Mouse (Mus musculus): ENCODE measurements around the gene Gmnn. TPM values are rescaled to one million over a fixed set of nuclear protein-coding genes. Genes with fewer than 3 reads are reported as not detected.

Gene Gmnn
- polyA plus RNA-seq, 1 experiment: 91.4 TPM

DNA sequence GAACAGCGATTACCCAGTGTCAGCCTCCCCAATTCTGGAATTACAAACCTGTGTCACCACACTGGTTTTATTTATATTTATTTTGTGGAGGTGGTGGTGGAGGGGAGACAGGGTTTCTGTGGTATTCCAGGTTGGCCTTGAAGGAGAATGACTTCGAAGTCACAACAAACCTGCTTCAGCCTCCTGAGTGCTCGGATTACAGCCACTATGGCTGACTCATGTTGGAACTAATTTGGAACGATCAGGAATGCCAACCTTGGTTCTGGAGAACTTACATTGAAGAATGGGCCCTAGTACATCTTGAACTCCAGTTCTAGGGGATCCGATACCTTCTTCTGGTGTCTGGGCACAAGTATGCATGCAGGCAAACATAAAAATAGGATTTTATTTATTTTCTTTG, 37.7 kb upstream of the Gmnn start:
- no peak overlapping the region for H3K27ac ChIP-seq (ENCODE audit: control insufficient read depth, insufficient read depth, low read depth, low read length, poor library complexity)
- TF ChIP-seq POLR2A (IDR thresholded peaks at IDR 0.05; ENCODE audit: borderline replicate concordance, control insufficient read depth, low read depth, low read length) (no peak), CTCF (IDR thresholded peaks at IDR 0.05; ENCODE audit: control insufficient read depth, insufficient read depth, low read length) (no peak)
- H3K4me3 ChIP-seq (replicated peaks; ENCODE audit: control insufficient read depth, low read depth, low read length): no peak overlapping the region
- no peaks in the 10 kb centered on the region; the same call in 1 of the 2 replicates for H3K4me1 ChIP-seq (ENCODE audit: control insufficient read depth, insufficient read depth, low read length)
- WGBS: 83% methylated on average over 5 of the region's 5 CpGs

GRCm38 (mm10) chr13:24798686-24799085, 37.0 kb upstream of the Gmnn start:
- no peaks in the 10 kb centered on the region; the same call in 1 of the 2 replicates for H3K4me1 ChIP-seq (ENCODE audit: control insufficient read depth, insufficient read depth, low read length)
- no peak overlapping the region for H3K4me3 ChIP-seq (replicated peaks; ENCODE audit: control insufficient read depth, low read depth, low read length)
- H3K27ac ChIP-seq (ENCODE audit: control insufficient read depth, insufficient read depth, low read depth, low read length, poor library complexity): no peak overlapping the region
- WGBS: 92% methylated on average over 4 of the region's 4 CpGs
- no peak for TF ChIP-seq CTCF (IDR thresholded peaks at IDR 0.05; ENCODE audit: control insufficient read depth, insufficient read depth, low read length)
- TF ChIP-seq POLR2A (IDR thresholded peaks at IDR 0.05; ENCODE audit: borderline replicate concordance, control insufficient read depth, low read depth, low read length): no peak

DNA sequence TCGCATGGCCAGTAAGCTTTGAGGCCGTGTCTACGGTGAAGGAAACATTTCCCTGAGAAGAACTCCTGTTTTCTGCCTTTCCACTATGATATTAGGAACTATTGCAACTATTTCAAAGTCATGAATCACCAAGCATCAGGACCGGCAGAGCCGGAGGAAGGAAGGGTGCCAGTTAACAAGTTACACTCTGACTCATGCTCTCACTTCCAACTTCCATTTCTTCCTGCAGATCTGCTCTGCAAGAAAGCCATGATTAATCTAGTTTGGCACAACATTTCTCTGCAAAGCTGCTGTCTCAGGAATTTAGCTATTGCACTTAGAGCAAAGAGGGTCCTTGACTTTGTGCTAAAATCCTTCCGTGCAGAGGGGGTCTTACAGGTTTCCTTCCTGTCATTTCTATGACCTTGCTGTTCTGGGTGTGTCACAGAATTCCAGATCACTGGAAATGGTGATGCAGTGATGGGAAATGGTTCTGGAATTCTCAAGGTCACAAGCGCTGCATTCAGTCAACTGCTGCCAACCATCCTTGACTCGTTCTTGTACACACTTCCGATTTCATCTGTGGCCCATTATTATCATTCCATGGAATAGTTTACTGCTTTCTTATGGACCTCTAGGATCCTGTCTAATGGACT, 30.8 kb upstream of the Gmnn start:
- 62% methylated on average over 9 of the region's 9 CpGs for WGBS
- no peaks in the 10 kb centered on the region for H3K4me1 ChIP-seq (ENCODE audit: control insufficient read depth, insufficient read depth, low read length)
- H3K27ac ChIP-seq (ENCODE audit: control insufficient read depth, insufficient read depth, low read depth, low read length, poor library complexity): peak overlapping the region; percentile 19; the same call in 1 of the 2 replicates
- no peak overlapping the region for H3K4me3 ChIP-seq (replicated peaks; ENCODE audit: control insufficient read depth, low read depth, low read length)
- TF ChIP-seq POLR2A (IDR thresholded peaks at IDR 0.05; ENCODE audit: borderline replicate concordance, control insufficient read depth, low read depth, low read length): no peak
- TF ChIP-seq CTCF (IDR thresholded peaks at IDR 0.05; ENCODE audit: control insufficient read depth, insufficient read depth, low read length): no peak

GRCm38 (mm10) chr13:24791349-24791748, 29.6 kb upstream of the Gmnn start:
- TF ChIP-seq POLR2A (IDR thresholded peaks at IDR 0.05; ENCODE audit: borderline replicate concordance, control insufficient read depth, low read depth, low read length) (no peak), CTCF (IDR thresholded peaks at IDR 0.05; ENCODE audit: control insufficient read depth, insufficient read depth, low read length) (no peak)
- WGBS: 6% methylated on average over 2 of the region's 2 CpGs
- H3K27ac ChIP-seq (ENCODE audit: control insufficient read depth, insufficient read depth, low read depth, low read length, poor library complexity): no peak overlapping the region

DNA sequence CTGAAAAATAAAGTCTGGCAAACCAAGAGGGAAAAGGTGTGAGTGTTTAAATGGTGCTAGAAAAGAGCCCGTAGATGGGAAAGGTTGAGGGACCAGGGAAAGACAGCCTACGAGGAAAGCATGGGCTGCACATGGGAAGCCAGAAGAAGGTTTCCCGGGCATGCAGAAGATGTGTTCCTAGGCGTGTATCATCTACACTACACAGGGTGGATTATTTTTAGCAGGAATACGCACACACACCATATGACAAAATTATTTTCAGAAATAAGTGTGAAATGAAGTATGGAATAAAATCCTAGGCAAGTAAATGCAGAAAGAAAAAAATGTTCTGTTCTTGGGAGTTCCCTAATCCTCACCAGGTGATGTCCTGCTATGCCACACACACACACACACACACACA, 25.8 kb upstream of the Gmnn start:
- TF ChIP-seq POLR2A (IDR thresholded peaks at IDR 0.05; ENCODE audit: borderline replicate concordance, control insufficient read depth, low read depth, low read length): no peak
- no peak for TF ChIP-seq CTCF (IDR thresholded peaks at IDR 0.05; ENCODE audit: control insufficient read depth, insufficient read depth, low read length)
- Histone ChIP-seq H3K27ac (ENCODE audit: control insufficient read depth, insufficient read depth, low read depth, low read length, poor library complexity) (no peak overlapping the region), H3K4me3 (replicated peaks; ENCODE audit: control insufficient read depth, low read depth, low read length) (no peak overlapping the region), H3K4me1 (ENCODE audit: control insufficient read depth, insufficient read depth, low read length) (peaks cover 5% of the 10 kb centered on the region)
- WGBS: 91% methylated on average over 5 of the region's 5 CpGs

More at GRCm38 (mm10) chr13:24791349-24791748, 29.6 kb upstream of the Gmnn start:
- Histone ChIP-seq H3K4me3 (replicated peaks; ENCODE audit: control insufficient read depth, low read depth, low read length) (no peak overlapping the region), H3K4me1 (ENCODE audit: control insufficient read depth, insufficient read depth, low read length) (peaks cover under 1% of the 10 kb centered on the region; the same call in 1 of the 2 replicates)

- H3K27ac ChIP-seq (ENCODE audit: control insufficient read depth, insufficient read depth, low read depth, low read length, poor library complexity): peak overlapping the region; percentile 40
Observed at GRCm38 (mm10) chr13:24786014-24786490, 24.3 kb upstream of the Gmnn start.

DNA sequence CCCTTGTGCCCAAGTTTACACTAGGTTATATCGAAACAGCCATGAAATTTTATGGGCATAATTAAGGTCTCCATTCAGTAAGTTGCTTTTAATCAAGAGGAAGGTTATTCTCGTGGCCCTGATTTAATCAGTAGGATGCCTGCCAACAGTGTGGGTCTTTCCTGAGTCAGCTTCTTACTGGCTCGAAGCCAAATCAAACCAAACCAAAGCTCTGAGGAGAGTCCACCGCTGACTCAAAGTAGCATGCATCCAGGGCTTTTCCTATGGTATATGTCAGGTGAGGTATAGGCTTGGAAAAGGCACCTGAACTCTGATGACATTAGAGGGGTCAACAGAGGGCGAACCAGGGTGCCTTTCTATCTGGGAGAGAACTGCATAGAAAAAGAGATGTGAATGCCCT, 20.2 kb upstream of the Gmnn start:
- H3K4me3 ChIP-seq (replicated peaks; ENCODE audit: control insufficient read depth, low read depth, low read length): no peak overlapping the region
- TF ChIP-seq POLR2A (IDR thresholded peaks at IDR 0.05; ENCODE audit: borderline replicate concordance, control insufficient read depth, low read depth, low read length) (no peak), CTCF (IDR thresholded peaks at IDR 0.05; ENCODE audit: control insufficient read depth, insufficient read depth, low read length) (no peak)
- WGBS: 30% methylated on average over 5 of the region's 5 CpGs
- peaks cover 5% of the 10 kb centered on the region for H3K4me1 ChIP-seq (ENCODE audit: control insufficient read depth, insufficient read depth, low read length)
- H3K27ac ChIP-seq (ENCODE audit: control insufficient read depth, insufficient read depth, low read depth, low read length, poor library complexity): no peak overlapping the region

More at GRCm38 (mm10) chr13:24786014-24786490, 24.3 kb upstream of the Gmnn start:
- H3K4me1 ChIP-seq (ENCODE audit: control insufficient read depth, insufficient read depth, low read length): peaks cover 5% of the 10 kb centered on the region
- TF ChIP-seq POLR2A (IDR thresholded peaks at IDR 0.05; ENCODE audit: borderline replicate concordance, control insufficient read depth, low read depth, low read length): no peak
- no peak overlapping the region for H3K4me3 ChIP-seq (replicated peaks; ENCODE audit: control insufficient read depth, low read depth, low read length)
- 24% methylated on average over 11 of the region's 11 CpGs for WGBS

DNA sequence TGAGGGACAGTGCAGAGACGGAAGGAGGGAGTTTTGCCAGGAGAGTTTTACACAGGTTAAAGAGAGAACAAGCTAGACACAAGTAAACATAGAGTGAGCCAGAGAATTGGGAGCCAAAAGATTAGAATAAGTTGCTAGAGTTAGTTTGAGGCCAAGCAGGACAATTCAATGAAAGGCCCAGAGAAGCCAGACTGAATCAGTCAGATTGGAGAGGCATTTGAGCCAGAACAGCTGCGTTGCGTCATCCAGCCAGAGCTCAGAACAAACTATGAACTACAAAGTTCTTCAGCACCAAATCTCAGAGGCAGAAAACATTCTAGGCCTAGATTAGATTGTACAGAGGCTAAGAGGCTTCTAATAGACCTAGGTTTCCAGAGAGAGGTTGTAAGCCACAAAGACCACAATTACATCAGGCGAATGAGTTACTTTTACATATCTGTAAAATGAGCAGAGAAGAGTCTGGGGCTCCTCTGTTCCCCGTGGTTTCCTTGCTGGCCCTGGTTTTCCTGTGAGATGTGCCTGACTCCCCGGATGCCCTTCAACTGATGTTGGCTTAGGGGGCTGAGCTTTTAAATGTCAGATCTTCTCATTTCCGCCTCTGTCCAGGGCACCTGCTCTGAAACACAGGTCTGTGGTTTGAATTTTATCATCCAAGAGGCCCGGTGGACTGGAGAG, 17.1 kb upstream of the Gmnn start:
- no peak overlapping the region for H3K4me3 ChIP-seq (replicated peaks; ENCODE audit: control insufficient read depth, low read depth, low read length)
- 45% methylated on average over 8 of the region's 8 CpGs for WGBS
- no peaks in the 10 kb centered on the region for H3K4me1 ChIP-seq (ENCODE audit: control insufficient read depth, insufficient read depth, low read length)
- TF ChIP-seq POLR2A (IDR thresholded peaks at IDR 0.05; ENCODE audit: borderline replicate concordance, control insufficient read depth, low read depth, low read length) (no peak), CTCF (IDR thresholded peaks at IDR 0.05; ENCODE audit: control insufficient read depth, insufficient read depth, low read length) (no peak)
- H3K27ac ChIP-seq (ENCODE audit: control insufficient read depth, insufficient read depth, low read depth, low read length, poor library complexity): no peak overlapping the region
